Mouse (Mus musculus) ES-E14 (cell line): Measurements from ENCODE around the gene Mettl24. TPM values are rescaled to one million over a fixed set of nuclear protein-coding genes. Genes with fewer than 3 reads are reported as not detected.

Experiments used
- DNase-seq: peaks from one replicate; pipeline ENCODE4 v3.0.0-alpha.2; 2013; ENCODE audit warnings: low read depth, low spot score
- H3K27ac ChIP-seq: 2 replicates; pipeline ENCODE4 v1.5.1; 2012; ENCODE audit warnings: low read depth, mild to moderate bottlenecking, low read length, moderate library complexity, mixed read lengths; ENCODE audit not compliant: poor library complexity, insufficient read depth, severe bottlenecking
- H3K36me3 ChIP-seq: 2 replicates; pipeline ENCODE4 v1.6.1; 2012; ENCODE audit warnings: mild to moderate bottlenecking, low read length, moderate library complexity, mixed read lengths; ENCODE audit not compliant: control insufficient read depth, poor library complexity, insufficient read depth, severe bottlenecking
- H3K4me1 ChIP-seq, 2 experiments: fragments of 150-350 bp in 1 of 2; sonication (generic) in 1 of 2; 2 replicates each; pipeline ENCODE4 v1.6.1; 2012; ENCODE audit warnings: low read length in 2 of 2, mild to moderate bottlenecking in 1 of 2, mixed read lengths in 1 of 2; ENCODE audit not compliant: control insufficient read depth in 2 of 2, insufficient read depth in 2 of 2, poor library complexity in 1 of 2
- H3K4me3 ChIP-seq, 2 experiments: fragments of 150-350 bp in 1 of 2; sonication (generic) in 1 of 2; 2 replicates each; pipeline ENCODE4 v1.5.1; 2012; ENCODE audit warnings: low read length in 2 of 2, low read depth in 1 of 2, mild to moderate bottlenecking in 1 of 2, mixed read lengths in 1 of 2; ENCODE audit not compliant: insufficient read depth in 1 of 2, poor library complexity in 1 of 2, severe bottlenecking in 1 of 2
- H3K9ac ChIP-seq: 2 replicates; pipeline ENCODE4 v1.6.1; 2012; ENCODE audit warnings: low read depth, mild to moderate bottlenecking, low read length, mixed read lengths; ENCODE audit not compliant: poor library complexity, insufficient read depth, severe bottlenecking
- H3K9me3 ChIP-seq: fragments of 150-350 bp; sonication (generic); 2 replicates; pipeline ENCODE4 v1.6.1; 2012; ENCODE audit warnings: low read depth, mild to moderate bottlenecking, low read length; ENCODE audit not compliant: control insufficient read depth, insufficient read depth
- CHD2 ChIP-seq: IDR thresholded peaks from 2 replicates; pipeline ENCODE4 v1.6.1; 2014; ENCODE audit warnings: mild to moderate bottlenecking, low read depth, low read length, inconsistent platforms
- HCFC1 ChIP-seq: IDR thresholded peaks from 2 replicates; pipeline ENCODE4 v1.6.1; 2012; ENCODE audit warnings: low read length, inconsistent platforms, borderline replicate concordance; ENCODE audit not compliant: insufficient read depth
- MAFK ChIP-seq: IDR thresholded peaks from 2 replicates; pipeline ENCODE4 v1.6.1; 2014; ENCODE audit warnings: mild to moderate bottlenecking, low read depth, low read length, inconsistent platforms; ENCODE audit not compliant: insufficient read depth
- ZC3H11A ChIP-seq: IDR thresholded peaks from 2 replicates; pipeline ENCODE4 v1.6.1; 2012; ENCODE audit warnings: low read depth, mild to moderate bottlenecking, inconsistent platforms, low read length, borderline replicate concordance
- ZNF384 ChIP-seq: IDR thresholded peaks from 2 replicates; pipeline ENCODE4 v1.6.1; 2012; ENCODE audit warnings: low read depth, low read length, inconsistent platforms
- in situ Hi-C, 2 experiments: fragments of 600-800 bp; cut with MboI; formaldehyde crosslinking; loops; one replicate each; pipeline ENCODE4 v1.15.1; 2025; ENCODE audit warnings: low sequenced_read_pairs in 2 of 2, inconsistent platforms in 1 of 2; ENCODE audit not compliant: unreplicated experiment in 2 of 2
- total RNA-seq: library from RNA; depleted of rRNA; stranded (reverse); fragments of 300-350 nt; gene quantifications from 2 replicates; pipeline ENCODE4 v1.2.3, GENCODE M21; 2012

The Mettl24 gene
- total RNA-seq, 1 experiment, result 0.40 TPM

DNA sequence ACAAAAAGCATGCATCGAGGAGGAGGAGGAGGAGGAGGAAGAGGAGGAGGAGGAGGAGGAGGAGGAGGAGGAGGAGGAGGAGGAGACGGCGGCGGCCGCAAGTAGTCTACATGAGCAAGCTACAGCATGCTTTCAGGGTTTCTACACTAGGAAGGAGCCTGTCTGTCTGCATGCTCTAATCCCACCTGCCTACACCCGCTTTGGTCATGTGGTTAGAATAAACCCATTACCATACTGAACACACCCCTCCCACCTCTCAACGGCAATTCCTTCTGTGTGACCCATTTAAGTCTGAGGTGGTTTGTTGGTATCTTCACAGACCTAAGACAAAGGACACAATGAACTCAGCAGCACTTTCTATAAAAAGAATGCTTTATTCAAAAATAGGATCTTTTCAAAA is 148.2 kb downstream of the Mettl24 start:
- H3K27ac ChIP-seq, result no peak overlapping the region
- no peak for DNase-seq
- in situ Hi-C loops, result no loop called here
- TF ChIP-seq MAFK (no peak), ZC3H11A (no peak), HCFC1 (no peak), ZNF384 (no peak), CHD2 (no peak)
- H3K9ac ChIP-seq, result no peak overlapping the region
- H3K4me3 ChIP-seq, result no peak overlapping the region
- H3K9me3 ChIP-seq, result no peaks in the 10 kb centered on the region
- H3K36me3 ChIP-seq, result no peaks in the 10 kb centered on the region; the same call in 1 of the 2 replicates
- 0 out of 4 replicates have a peak, but pooled peaks cover 0 to 3% of the 10 kb centered on the region in 2 experiments for H3K4me1 ChIP-seq

DNA sequence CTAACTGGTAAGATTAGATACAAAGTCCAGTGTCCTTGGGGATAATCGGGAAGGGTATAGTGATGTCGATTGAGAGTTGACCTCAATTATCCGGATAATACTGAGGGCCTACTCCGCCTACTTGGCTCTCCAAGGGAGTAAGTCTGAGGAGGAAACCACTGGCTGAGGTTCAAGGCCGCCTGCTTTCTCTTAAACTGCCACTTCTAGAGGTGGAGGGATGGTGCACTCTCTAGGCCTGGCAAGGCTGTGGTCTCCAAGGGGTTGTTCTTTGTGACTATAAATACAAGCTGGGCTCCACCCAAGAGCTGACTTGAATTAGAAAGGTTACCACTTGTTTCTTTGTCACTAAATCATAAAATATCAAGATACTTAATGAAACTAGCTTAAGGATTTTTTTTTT is 157.0 kb downstream of the Mettl24 start:
- Histone ChIP-seq H3K36me3 (peaks cover 14% of the 10 kb centered on the region; the same call in 1 of the 2 replicates), H3K4me3 (no peak overlapping the region), H3K27ac (no peak overlapping the region), H3K4me1 (peaks cover 2 to 7% of the 10 kb centered on the region in 2 experiments; a peak in 2 of 4 replicates), H3K9ac (no peak overlapping the region), H3K9me3 (no peaks in the 10 kb centered on the region)
- no peak for DNase-seq
- TF ChIP-seq MAFK, result no peak
- TF ChIP-seq CHD2, result no peak
- no peak for TF ChIP-seq ZNF384
- no peak for TF ChIP-seq ZC3H11A
- no peak for TF ChIP-seq HCFC1
- in situ Hi-C loops, result no loop called here

DNA sequence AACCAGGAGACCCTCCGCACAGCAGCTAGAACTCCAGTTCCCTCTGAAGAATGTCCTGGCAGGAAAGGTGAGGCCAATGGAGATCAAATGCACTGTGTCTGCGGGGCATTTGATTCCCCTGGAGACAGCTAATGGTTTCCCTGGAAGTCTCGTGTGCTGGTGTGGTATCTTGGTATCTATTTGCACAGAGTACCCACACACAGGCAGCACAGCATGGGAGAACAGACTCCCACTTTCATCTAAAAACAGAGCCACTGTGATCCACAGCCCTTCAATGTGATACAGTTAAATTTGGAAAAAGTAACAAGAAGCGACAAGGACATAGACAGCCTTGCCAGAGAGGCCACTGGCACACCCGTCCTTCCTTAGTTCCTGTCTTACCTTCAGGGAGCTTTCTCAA is 160.8 kb downstream of the Mettl24 start:
- Histone ChIP-seq H3K36me3 (peaks cover 18% of the 10 kb centered on the region), H3K9ac (no peak overlapping the region)
- TF ChIP-seq CHD2, result no peak
- TF ChIP-seq MAFK, result no peak

DNA sequence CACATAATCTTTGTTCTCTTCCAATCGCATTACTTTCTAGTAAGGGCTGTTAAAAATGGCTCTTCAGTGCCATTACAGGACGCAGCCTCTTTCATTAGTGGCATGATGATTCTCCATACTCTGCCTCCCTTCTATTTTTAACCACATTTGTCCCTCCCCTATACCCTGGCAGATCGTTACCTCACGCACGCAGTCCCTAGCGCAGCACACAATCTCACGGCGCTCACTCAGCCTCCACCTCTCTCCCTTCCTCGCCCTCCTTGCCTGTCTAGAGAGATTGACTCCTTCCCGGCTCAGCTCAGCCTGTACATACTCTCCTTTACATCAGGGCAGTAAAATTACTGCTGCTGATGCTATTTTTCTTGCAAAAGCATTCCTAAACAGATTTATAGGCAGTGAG is 161.5 kb downstream of the Mettl24 start:
- no peak overlapping the region for H3K27ac ChIP-seq
- DNase-seq, result no peak
- peaks cover 18% of the 10 kb centered on the region for H3K36me3 ChIP-seq
- in situ Hi-C loops, result no loop called here
- H3K9ac ChIP-seq, result no peak overlapping the region
- no peak overlapping the region for H3K4me3 ChIP-seq
- H3K4me1 ChIP-seq, result peaks cover 2 to 7% of the 10 kb centered on the region in 2 experiments; a peak in 2 of 4 replicates
- no peak for TF ChIP-seq HCFC1
- TF ChIP-seq CHD2, result no peak
- no peak for TF ChIP-seq ZNF384
- no peak for TF ChIP-seq ZC3H11A
- TF ChIP-seq MAFK, result no peak
- no peaks in the 10 kb centered on the region for H3K9me3 ChIP-seq

More for the DNA sequence above, 160.8 kb downstream of the Mettl24 start:
- peaks cover 2 to 7% of the 10 kb centered on the region in 2 experiments; a peak in 2 of 4 replicates for H3K4me1 ChIP-seq
- no peaks in the 10 kb centered on the region for H3K9me3 ChIP-seq
- in situ Hi-C loops, result no loop called here
- no peak overlapping the region for H3K4me3 ChIP-seq
- H3K27ac ChIP-seq, result no peak overlapping the region
- no peak for DNase-seq

DNA sequence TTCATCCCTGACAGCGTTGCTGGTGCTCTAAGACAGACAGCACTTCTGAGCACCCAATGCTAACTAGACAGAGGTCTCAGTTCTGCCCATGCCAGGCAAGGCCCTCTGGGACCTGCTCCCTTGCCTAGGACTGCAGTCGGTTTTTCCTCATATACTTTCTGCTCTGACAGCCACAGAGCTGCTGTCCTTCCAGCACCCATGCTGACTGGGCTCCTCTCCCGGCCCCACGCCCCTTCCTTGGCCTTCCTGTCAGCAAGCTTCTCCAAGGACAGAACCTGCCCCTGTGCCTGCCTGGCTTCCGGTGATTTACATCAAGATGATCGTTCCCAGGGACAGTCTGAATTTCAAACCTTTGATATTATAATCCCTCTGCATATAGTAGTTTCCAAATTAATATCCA is 162.5 kb downstream of the Mettl24 start:
- no peak for DNase-seq
- Histone ChIP-seq H3K9ac (no peak overlapping the region), H3K4me3 (no peak overlapping the region), H3K36me3 (peaks cover 16% of the 10 kb centered on the region), H3K27ac (no peak overlapping the region), H3K9me3 (no peaks in the 10 kb centered on the region), H3K4me1 (peaks cover 2 to 5% of the 10 kb centered on the region in 2 experiments; a peak in 2 of 4 replicates)
- TF ChIP-seq ZC3H11A, result no peak
- no peak for TF ChIP-seq ZNF384
- no peak for TF ChIP-seq MAFK
- in situ Hi-C loops, result no loop called here
